Mouse (Mus musculus) ovary, postnatal 10 days (tissue): Measurements from ENCODE around the gene Iqsec3.

Experiments used
- DNase-seq: peaks from one replicate; pipeline ENCODE4 v3.0.0; 2022; ENCODE audit warnings: low spot score

Iqsec3 gene

DNA sequence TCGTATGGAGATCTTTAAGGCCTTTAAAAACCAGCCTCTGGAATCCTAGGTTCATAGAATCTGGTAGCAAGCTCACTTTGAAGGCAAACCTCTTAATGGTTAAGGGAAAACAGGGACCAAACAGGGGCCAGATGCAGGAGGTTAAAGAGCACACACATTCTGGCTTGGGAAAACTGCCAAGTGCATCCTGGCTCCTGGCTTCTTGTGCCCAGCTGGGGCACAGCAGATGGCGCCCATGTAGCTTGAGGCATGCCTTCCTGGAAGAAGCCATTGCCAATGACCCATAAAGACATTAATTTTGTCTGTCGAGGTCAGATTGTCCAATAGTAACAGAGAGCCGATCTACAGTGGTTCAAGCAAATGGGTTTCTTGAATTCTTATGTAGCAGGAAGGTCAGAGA is 109.5 kb downstream of the Iqsec3 start:
- no peak for DNase-seq

DNA sequence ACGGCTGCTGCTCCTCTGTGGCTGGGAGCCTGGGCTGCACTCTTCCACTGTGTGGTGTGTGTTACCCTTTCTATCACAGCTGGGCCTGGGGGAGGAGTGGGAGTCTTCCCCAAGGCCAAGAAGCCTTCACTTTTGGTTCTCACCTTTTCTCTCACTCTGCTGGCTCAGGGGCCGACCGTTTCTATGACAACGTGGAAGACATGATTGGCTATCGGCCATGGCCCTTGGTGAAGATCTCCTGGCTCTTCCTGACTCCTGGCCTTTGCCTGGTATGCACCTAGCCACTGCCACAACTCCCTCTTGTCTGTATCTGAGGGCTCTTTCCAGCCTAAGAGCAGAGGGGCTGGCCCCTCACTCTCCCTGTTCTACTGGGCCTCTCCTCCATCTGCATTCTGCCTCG is 110.4 kb downstream of the Iqsec3 start:
- no peak for DNase-seq

DNA sequence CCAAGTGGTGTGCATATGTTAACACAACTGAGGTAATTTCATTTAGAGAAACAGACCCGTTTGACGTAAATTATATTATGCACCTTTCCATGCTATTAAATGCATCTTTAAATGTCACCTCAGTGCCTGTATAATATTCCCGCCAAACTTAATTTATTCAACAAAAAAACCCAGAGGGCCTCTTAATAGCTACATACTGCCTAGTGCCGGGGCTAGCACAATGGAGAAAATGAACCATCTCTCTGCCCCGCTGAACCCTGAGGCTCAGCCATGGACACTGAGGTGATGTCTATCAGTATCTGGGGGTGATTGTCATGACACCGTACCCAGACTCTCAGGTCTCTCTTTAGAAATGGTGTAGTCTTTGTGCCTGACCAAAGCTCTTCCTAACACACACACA is 116.2 kb downstream of the Iqsec3 start:
- no peak for DNase-seq

DNA sequence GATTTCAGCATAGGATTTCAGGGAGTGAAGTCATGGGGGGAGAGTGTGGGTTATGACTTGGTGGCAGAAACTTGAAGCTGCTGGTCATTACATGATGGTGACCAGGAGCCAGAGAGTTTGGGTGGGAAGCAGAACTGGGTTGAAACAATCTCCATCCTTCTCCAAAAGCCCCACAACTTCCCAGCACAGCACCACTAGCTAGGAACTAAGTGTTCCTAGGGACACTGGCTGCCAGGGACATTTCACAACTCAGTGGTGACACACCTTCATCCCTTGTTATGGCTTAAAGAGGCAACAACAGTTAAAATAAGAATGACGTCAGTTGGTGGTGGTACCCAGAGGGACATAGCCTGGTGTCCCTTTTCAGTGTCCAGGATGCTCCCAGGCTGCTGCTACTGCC is 117.4 kb downstream of the Iqsec3 start:
- DNase-seq = no peak

DNA sequence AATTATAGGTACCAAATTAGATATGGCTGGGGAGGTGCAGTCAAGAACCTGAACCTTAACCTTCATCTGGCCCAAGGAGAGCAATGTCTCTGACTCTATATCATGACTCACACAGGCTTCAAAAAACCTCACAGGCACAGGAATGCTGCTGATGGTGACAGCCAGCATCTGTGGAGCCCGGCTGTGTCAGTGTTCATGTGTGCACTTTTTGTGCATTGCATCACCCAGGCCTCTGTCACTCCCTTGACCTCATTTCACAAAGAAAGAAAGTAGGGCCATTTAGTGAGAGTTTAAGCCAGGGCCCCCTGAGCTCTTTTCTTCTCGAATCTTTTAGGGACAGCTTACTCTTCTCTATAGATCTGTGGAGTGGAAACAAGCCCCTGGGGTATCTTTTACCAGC is 121.2 kb downstream of the Iqsec3 start:
- no peak for DNase-seq

DNA sequence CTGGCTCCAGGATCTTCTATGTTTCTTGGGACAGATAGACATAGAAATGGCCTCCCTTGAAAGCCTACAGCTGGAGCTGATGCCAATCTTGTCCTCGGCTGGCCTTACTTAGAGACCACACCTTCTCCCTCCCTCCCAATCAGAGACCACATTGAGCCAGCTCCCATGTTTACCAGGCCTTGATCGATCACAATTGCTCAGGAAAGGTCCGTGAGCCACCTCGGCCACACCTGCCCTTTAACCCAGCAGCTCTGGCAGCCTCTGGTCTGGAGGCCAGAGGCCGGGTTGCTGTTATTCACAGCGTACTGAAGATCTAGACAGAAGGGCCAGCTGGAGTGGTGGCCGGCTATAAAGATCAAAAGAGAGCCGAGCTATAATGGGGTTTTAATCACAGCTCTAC is 127.0 kb downstream of the Iqsec3 start:
- no peak for DNase-seq

DNA sequence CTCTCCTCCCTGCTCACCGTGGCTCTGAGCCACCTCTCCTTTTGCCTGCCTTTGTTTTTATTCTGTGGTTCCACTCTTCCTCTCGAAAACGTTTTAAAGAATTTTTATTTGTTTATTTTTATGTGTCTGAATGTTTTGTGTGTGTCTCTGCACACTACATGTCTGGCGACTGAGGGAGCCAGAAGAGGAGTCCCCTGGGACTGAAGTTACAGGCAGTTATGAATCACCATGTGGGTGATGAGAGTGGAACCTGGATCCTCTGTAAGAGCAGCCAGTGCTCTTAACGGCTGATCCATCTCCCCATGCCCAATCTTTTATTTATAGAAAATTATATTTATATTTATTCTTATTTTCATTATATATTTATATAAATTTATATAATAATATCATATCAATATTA is 129.1 kb downstream of the Iqsec3 start:
- DNase-seq = no peak

DNA sequence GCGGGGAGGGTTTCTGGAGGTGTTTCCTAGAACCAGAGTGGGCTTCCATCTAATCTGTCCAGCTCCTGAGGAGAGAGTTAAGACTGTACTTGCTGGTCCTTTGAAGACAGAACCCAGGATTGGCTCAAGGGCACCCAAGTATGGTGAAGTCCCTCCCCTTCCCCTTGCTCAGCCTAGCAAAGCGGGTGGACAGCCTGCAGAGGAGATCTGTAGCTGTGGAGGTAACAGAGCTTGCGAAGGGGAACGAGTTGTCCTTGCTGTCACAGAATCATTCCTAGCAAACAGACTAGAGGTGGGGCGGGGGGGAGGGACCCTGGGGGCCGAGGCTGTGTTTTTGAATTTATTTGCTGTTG is 129.7 kb downstream of the Iqsec3 start:
- DNase-seq = no peak

DNA sequence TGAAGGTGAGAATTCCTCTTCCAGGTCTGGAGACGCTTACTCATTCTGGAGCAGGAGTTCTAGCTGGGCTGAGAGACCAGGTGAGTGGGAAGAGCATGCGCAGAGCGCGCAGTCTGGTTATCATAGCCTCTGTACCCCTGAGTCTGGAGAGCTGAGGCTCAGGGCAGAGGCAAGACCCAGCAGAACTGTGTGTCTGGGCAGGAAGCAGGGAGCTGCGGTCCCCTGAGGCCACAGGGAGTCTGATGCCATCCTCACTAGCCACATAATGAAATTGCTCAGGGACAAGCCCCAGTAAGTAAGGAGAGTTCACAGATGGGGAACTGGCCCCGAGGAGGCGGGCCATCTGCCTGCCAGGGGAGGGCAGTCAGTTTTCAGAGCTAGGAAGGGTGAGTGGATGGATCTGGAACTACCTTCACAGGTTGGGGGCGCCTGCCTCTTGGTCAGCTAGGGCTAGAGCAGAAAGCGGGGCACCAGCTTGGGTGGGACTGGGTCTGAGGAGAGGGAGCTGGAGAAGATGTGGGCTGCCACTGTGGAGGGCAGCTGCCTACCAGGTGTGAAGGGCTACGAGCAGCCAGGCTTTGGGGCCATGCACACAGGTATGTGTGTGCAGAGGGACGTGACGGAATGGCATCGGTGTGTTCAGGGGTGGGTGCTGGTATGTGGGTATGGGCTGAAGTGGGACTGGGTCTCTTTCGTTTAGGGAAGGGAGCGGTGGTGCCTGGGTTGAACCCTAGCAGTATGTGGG is 130.3 kb downstream of the Iqsec3 start, which contains the start of gene Slc6a12:
TSS of gene Slc6a12 (plus strand) at position 51 of the 745 bp plus-strand sequence.
- DNase-seq = no peak

DNA sequence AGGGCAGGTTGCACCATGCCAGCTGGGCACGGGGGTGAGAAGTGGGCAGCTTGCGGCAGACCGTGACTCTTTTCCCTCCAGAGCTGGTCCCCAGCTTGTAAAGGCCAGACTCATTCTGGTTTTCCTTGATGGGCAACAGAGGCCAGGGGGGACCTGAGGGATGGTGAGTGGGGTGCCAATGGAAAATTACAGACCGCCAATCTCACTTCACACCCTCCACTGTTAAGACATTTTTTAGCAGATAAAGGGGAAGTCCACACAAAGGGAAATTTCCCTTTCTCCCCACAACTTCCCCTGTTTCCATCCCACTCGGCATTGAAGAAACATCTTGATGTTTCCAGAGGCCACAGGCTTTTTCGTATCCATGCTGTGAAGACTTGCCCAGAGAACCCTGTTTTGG is 131.8 kb downstream of the Iqsec3 start:
- no peak for DNase-seq

DNA sequence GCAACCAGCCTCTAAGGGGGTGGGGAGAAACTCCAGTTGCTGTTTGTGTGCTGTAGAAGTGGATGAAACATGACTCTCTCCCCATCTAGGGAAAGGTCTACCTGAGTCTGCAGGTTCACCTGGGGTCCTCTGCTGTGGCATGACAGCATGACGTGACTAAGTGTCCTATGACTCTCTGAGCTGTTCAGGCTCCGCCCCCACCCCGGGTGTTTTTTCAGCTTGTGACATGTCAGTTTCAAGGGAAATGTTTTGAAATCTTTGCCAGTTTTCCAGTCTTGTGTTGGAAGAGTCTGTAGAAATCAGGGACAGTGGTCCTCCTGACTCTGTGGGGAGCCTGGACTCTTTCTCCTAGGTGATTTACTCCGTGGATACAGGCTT is 135.0 kb downstream of the Iqsec3 start:
- no peak for DNase-seq

DNA sequence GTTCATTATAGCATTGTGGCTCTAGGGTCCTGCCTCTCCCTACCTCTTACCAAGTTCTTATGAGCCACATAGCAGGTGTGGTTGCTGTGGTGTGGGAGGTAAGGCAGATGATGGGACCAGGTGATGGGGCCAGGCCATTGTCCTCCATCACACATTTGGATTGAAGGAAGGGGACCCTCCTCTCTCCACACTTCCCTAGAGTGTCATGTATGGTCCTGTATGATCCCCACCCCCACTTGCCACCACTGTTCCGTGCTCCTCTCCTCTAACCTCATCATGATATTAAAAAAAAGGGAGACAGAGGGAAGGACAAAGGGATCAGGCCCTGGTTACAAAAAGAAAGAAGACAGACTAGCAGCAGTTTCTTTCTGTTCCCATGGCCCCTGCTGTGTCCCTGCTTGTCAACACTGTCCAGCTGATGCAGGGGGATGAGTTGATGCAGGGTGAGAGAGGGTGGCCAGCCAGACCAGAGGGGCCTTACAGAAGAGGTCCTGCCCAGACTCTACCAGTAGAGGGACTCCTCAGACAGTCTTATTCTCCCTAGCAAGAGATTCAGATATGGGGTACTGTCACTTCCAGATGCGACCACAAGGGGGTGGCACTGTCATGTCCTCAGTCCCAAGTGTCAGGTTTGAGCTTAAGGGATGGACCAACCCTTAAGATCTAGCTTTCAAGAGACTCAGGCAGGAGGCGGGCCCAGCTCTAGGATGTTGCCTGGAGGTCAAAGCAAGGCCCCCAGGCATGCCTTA is 135.5 kb downstream of the Iqsec3 start:
- DNase-seq = peak; percentile 54

DNA sequence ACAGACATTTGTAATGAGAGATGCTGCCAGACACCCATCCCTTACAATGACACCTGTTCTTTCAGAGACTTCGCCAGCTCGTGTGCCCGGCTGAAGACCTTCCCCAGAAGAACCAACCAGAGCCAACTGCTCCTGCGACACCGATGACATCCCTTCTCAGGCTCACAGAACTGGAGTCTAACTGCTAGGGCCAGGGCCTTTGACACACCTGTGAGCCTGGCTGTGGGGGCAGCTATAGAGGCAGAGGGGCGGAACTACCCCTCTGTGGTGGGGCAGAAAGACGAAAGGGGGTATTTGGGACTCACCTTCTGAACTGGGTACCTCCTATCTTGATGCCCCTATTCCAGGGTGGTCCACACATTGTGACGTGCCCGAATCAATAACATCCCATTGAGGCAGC is 136.2 kb downstream of the Iqsec3 start:
- DNase-seq = no peak

DNA sequence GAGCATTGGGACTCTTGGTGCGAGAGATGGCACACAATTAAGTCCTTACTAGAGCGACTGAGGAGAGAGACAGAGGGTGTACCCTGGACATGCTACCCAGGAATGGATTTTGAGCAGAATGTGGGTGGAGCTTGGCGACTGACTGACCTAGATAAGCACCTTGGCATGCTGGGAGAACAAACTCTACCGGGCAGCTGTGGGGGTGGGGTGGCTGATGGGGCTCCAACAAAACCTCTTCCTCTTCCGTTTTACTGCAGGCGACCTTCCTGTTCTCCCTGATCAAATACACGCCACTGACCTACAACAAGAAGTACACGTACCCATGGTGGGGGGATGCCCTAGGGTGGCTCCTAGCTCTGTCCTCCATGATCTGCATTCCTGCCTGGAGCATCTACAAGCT is 136.9 kb downstream of the Iqsec3 start:
- no peak for DNase-seq

DNA sequence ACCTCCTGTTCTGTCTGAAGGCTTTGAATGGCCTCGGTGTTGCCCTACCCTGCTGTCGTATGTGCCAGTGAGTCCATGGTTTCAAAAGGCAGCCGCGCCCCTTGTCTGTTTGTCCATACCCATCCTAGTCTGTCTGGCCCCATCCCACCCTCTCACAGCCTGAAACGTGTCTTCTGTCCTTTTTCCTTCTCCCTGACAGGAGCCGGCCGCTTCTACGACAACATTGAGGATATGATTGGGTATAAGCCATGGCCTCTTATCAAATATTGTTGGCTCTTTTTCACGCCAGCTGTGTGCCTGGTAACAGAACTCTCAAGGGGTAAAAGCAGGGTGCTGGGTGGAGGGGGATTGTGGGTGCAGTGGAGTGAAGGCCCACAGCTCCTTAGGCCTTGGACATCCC is 137.6 kb downstream of the Iqsec3 start:
- no peak for DNase-seq

DNA sequence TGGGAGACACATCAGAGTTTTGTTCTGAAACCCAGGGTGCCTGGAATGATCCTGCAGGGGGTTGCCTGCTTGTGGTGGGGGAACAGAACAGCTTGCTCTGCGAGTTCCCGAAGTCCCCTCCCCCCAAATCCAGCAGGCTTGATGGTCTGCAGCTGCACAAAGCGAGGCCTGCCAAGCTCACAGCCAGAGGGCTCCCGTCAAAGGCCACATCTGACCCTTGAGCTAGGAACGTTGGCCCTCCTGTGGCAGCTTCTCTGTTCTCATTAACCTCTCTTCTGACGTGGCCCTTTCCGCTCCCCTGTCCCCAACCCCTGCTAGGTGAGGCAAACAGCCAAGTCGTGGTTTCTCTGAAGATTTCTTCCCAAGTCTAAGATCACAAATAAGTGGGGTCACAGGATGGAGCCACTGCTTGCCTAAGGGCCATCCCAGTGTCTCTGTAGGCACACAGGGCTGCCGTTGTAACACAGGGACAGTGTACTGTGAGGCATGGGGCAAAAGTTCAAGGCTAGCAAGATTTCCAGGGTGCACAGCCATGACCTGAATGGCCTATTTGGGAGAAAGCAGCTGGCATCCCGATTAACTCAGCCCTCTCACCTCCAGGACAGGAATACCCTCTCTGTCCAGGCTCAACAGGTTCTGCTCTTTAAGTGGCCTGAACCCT is 143.5 kb downstream of the Iqsec3 start:
- no peak for DNase-seq

DNA sequence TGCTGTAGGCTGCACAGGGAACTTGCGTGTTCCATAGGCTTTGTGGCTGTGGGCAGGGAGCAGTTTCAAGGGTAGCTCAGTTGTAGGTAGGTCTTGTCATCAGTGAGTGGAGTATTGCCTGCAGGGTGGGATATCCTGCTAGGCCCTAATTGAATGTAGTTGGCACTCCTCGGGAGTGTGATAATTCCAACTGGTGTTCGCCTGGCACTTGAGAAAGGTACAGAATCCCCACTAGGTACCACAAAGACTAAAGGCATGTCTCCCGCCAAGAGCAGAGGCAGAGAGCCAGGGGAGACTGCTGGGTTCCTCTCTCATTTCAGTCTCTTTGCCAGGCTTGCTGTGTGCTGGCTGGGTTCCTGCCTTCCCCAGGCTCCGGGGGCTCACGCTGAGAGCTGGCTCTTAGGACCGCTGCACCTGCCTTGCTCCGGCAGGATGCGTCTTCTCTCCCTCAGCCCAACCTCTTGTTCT is 145.0 kb downstream of the Iqsec3 start:
- DNase-seq = no peak

DNA sequence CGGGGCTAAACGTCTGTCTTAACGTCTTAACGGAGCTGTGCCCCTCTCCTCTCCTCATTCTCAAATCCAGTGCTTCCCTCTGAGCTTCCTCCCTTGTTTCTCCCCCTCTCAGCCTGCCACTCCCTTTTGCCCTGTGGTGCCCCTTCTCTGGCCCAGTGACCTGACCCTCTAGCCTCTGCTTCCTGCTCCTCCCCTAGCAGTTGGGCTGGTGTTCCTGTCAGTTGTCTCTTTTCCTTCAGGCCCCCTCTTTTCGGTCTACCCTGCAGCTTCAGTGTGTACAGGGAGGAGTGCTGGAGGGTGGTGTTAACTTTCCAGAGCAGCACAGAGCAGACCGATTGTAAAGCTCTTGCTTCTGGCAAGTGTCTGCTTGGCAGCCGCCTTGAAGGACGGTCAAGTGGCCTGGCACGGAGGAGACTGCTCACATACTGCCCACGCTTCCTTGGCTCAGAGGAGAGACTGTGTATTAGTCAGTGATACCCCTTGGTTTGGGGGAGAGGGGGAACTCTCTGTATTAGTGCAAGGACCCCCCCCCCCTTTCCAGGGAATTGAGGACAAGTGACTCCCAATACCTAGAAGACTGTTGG is 146.9 kb downstream of the Iqsec3 start:
- DNase-seq = no peak

DNA sequence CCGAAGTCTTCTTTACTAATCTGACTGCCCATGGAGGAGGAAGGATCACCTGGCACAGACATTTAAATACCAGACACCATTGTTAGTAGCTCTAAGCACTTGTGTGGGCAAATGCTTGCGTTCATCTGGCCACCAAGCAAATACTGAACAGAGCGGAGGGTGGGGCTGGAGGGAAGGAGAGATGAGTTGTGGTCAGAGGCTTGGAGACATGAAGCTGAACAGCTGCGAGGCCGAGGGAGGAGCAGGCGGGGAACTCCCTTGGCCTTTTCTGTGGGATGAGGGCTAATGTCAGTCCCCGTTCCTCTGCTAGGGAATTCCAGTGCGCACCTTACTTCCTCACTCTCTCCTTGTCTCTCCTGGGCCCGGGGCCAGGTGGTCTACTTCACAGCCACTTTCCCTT is 147.7 kb downstream of the Iqsec3 start:
- no peak for DNase-seq

DNA sequence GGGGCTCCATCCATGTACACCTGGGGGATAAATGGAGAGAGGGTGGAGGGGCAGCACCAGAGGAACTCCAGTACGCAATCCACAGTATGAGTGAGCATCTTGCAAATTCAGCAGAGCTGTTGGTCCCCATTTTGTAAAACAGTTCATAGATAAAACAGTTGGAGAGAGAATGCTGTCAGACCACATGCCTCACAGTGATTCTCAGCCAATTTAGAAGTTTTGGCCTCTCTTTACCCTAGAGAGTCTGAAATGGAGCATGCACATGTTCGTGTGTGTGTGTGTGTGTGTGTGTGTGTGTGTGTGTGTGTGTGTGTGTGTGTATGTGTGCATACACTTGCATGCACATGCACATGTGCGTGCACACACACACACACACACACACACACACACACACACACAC is 148.2 kb downstream of the Iqsec3 start:
- DNase-seq = no peak
